Mouse (Mus musculus): Measurements from ENCODE around the gene Dennd1b. TPM values are rescaled to one million over a fixed set of nuclear protein-coding genes. Genes with fewer than 3 reads are reported as not detected.

The Dennd1b gene
- polyA plus RNA-seq, 1 experiment from 2014 or later: 9.2 TPM

- Histone ChIP-seq H3K36me3 (ENCODE audit: control insufficient read depth, insufficient read depth, low read length) (no peaks in the 10 kb centered on the region), H3K27me3 (ENCODE audit: control insufficient read depth, insufficient read depth, low read depth, low read length) (no peaks in the 10 kb centered on the region), H3K27ac (ENCODE audit: low read length) (no peak overlapping the region), H3K4me1 (ENCODE audit: control insufficient read depth, insufficient read depth, low read length) (no peaks in the 10 kb centered on the region; the same call in 1 of the 2 replicates), H3K4me3 (ENCODE audit: low read depth, low read length) (no peak overlapping the region), H3K9ac (ENCODE audit: low read depth, low read length) (no peak overlapping the region), H3K4me2 (ENCODE audit: low read length) (no peak overlapping the region), H3K9me3 (replicated peaks; ENCODE audit: control insufficient read depth, low read length, poor library complexity, severe bottlenecking) (no peaks in the 10 kb centered on the region)
- 74% methylated on average over 4 of the region's 4 CpGs for WGBS
- no peak for ATAC-seq
Observed at GRCm38 (mm10) chr1:139092722-139093121, 129.5 kb downstream of the Dennd1b start.

- Histone ChIP-seq H3K4me3 (ENCODE audit: low read depth, low read length) (no peak overlapping the region), H3K9me3 (replicated peaks; ENCODE audit: control insufficient read depth, low read length, poor library complexity, severe bottlenecking) (no peaks in the 10 kb centered on the region)
- 93% methylated on average over 6 of the region's 6 CpGs for WGBS
Observed at GRCm38 (mm10) chr1:139096369-139096768, 133.1 kb downstream of the Dennd1b start.

DNA sequence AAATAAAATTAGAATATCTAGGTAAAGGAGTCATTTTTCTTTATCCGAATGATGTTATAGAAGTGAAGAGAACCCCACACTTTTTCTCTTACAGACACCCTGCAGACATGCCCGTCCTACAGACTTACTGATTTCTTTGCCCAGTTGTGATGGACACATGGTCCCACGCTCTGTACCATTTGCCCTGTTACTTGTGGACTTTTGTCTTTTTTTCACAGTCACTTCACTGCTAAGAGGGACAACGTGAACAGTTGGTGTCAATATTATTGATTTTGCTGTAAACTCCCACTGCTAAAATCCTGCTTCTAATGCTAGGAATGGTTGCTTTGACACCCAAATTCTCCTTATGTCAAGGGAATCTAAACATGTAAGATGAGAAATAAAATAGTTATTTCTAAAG is 134.9 kb downstream of the Dennd1b start:
- WGBS: 84% methylated on average over 4 of the region's 4 CpGs

More at GRCm38 (mm10) chr1:139096369-139096768, 133.1 kb downstream of the Dennd1b start:
- Histone ChIP-seq H3K27ac (ENCODE audit: low read length) (no peak overlapping the region), H3K27me3 (ENCODE audit: control insufficient read depth, insufficient read depth, low read depth, low read length) (no peaks in the 10 kb centered on the region), H3K4me2 (ENCODE audit: low read length) (no peak overlapping the region), H3K9ac (ENCODE audit: low read depth, low read length) (no peak overlapping the region), H3K36me3 (ENCODE audit: control insufficient read depth, insufficient read depth, low read length) (no peaks in the 10 kb centered on the region), H3K4me1 (ENCODE audit: control insufficient read depth, insufficient read depth, low read length) (no peaks in the 10 kb centered on the region; the same call in 1 of the 2 replicates)
- no peak for ATAC-seq

GRCm38 (mm10) chr1:139101725-139102124 is 138.5 kb downstream of the Dennd1b start:
- Histone ChIP-seq H3K4me3 (ENCODE audit: low read depth, low read length) (no peak overlapping the region), H3K4me1 (ENCODE audit: control insufficient read depth, insufficient read depth, low read length) (no peaks in the 10 kb centered on the region; the same call in 1 of the 2 replicates), H3K9me3 (replicated peaks; ENCODE audit: control insufficient read depth, low read length, poor library complexity, severe bottlenecking) (no peaks in the 10 kb centered on the region), H3K27ac (ENCODE audit: low read length) (peak overlapping the region; percentile 47), H3K9ac (ENCODE audit: low read depth, low read length) (no peak overlapping the region), H3K4me2 (ENCODE audit: low read length) (no peak overlapping the region), H3K36me3 (ENCODE audit: control insufficient read depth, insufficient read depth, low read length) (peaks cover 8% of the 10 kb centered on the region), H3K27me3 (ENCODE audit: control insufficient read depth, insufficient read depth, low read depth, low read length) (no peaks in the 10 kb centered on the region)
- WGBS: 48% methylated on average over 9 of the region's 9 CpGs
- peak; percentile 58; the same call in 1 of the 2 replicates for ATAC-seq

More for the DNA sequence above, 134.9 kb downstream of the Dennd1b start:
- no peak for ATAC-seq
- H3K9me3 ChIP-seq (replicated peaks; ENCODE audit: control insufficient read depth, low read length, poor library complexity, severe bottlenecking): no peaks in the 10 kb centered on the region
- H3K4me1 ChIP-seq (ENCODE audit: control insufficient read depth, insufficient read depth, low read length): no peaks in the 10 kb centered on the region; the same call in 1 of the 2 replicates
- no peak overlapping the region for H3K27ac ChIP-seq (ENCODE audit: low read length)
- no peak overlapping the region for H3K4me3 ChIP-seq (ENCODE audit: low read depth, low read length)
- no peak overlapping the region for H3K9ac ChIP-seq (ENCODE audit: low read depth, low read length)
- H3K36me3 ChIP-seq (ENCODE audit: control insufficient read depth, insufficient read depth, low read length): no peaks in the 10 kb centered on the region
- H3K4me2 ChIP-seq (ENCODE audit: low read length): no peak overlapping the region
- no peaks in the 10 kb centered on the region for H3K27me3 ChIP-seq (ENCODE audit: control insufficient read depth, insufficient read depth, low read depth, low read length)

DNA sequence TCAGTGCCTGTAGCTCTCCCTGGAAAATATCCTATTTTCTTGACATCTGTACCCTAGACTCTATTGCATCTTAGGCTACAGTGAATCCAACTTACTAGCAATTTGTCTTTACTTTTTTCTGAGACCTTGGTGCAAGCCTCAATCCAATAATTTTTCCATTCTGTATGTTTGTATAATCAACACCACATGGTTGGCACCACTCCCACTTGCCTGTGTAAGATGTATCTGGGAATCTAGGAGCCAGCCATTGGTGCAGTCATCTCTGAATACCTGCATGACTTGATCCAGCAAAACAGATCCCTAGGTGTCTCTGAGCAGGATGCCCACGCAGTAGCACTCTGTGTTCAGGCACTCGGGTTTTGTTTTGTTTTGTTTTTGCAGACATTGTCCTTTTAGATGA is 145.0 kb downstream of the Dennd1b start:
- H3K4me2 ChIP-seq (ENCODE audit: low read length): no peak overlapping the region
- peaks cover 8% of the 10 kb centered on the region for H3K36me3 ChIP-seq (ENCODE audit: control insufficient read depth, insufficient read depth, low read length)
- no peaks in the 10 kb centered on the region for H3K9me3 ChIP-seq (replicated peaks; ENCODE audit: control insufficient read depth, low read length, poor library complexity, severe bottlenecking)
- H3K27me3 ChIP-seq (ENCODE audit: control insufficient read depth, insufficient read depth, low read depth, low read length): no peaks in the 10 kb centered on the region
- no peak overlapping the region for H3K4me3 ChIP-seq (ENCODE audit: low read depth, low read length)
- WGBS: 99% methylated on average over 2 of the region's 2 CpGs
- no peaks in the 10 kb centered on the region for H3K4me1 ChIP-seq (ENCODE audit: control insufficient read depth, insufficient read depth, low read length)
- no peak overlapping the region for H3K9ac ChIP-seq (ENCODE audit: low read depth, low read length)
- ATAC-seq: no peak
- H3K27ac ChIP-seq (ENCODE audit: low read length): no peak overlapping the region

GRCm38 (mm10) chr1:139122626-139123025 is 159.4 kb downstream of the Dennd1b start:
- no peaks in the 10 kb centered on the region for H3K9me3 ChIP-seq (replicated peaks; ENCODE audit: control insufficient read depth, low read length, poor library complexity, severe bottlenecking)
- H3K4me2 ChIP-seq (ENCODE audit: low read length): no peak overlapping the region

DNA sequence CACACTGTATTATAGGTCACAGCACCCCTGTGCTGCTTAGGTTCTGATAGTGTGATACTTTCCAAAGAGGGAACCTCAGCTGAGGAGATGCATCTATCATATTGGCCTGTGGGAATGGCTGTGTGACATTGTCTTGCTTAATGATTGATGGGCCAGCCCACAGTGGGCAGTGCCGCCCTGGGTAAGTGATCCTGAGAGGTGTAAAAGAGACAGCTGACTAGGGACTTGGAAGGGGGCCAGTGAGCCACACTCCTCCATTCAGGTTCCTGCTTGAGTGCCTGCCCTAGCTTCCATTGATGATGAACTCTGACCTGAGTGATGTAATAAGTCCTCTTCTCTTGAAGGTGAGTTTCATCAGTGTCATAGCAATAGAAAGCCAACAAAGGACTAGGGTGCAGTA is 176.4 kb downstream of the Dennd1b start:
- Histone ChIP-seq H3K9ac (ENCODE audit: low read depth, low read length) (no peak overlapping the region), H3K4me2 (ENCODE audit: low read length) (no peak overlapping the region), H3K4me1 (ENCODE audit: control insufficient read depth, insufficient read depth, low read length) (no peaks in the 10 kb centered on the region), H3K4me3 (ENCODE audit: low read depth, low read length) (no peak overlapping the region), H3K27me3 (ENCODE audit: control insufficient read depth, insufficient read depth, low read depth, low read length) (no peaks in the 10 kb centered on the region), H3K27ac (ENCODE audit: low read length) (no peak overlapping the region), H3K36me3 (ENCODE audit: control insufficient read depth, insufficient read depth, low read length) (peaks cover 8% of the 10 kb centered on the region; the same call in 1 of the 2 replicates), H3K9me3 (replicated peaks; ENCODE audit: control insufficient read depth, low read length, poor library complexity, severe bottlenecking) (no peaks in the 10 kb centered on the region)
- ATAC-seq: no peak
- WGBS: 65% methylated on average over 1 of the region's 1 CpGs

More at GRCm38 (mm10) chr1:139122626-139123025, 159.4 kb downstream of the Dennd1b start:
- H3K4me1 ChIP-seq (ENCODE audit: control insufficient read depth, insufficient read depth, low read length): no peaks in the 10 kb centered on the region
- H3K27ac ChIP-seq (ENCODE audit: low read length): no peak overlapping the region
- no peak overlapping the region for H3K9ac ChIP-seq (ENCODE audit: low read depth, low read length)
- H3K4me3 ChIP-seq (ENCODE audit: low read depth, low read length): no peak overlapping the region
- ATAC-seq: no peak
- H3K36me3 ChIP-seq (ENCODE audit: control insufficient read depth, insufficient read depth, low read length): no peaks in the 10 kb centered on the region
- 95% methylated on average over 8 of the region's 8 CpGs for WGBS
- no peaks in the 10 kb centered on the region for H3K27me3 ChIP-seq (ENCODE audit: control insufficient read depth, insufficient read depth, low read depth, low read length)

- 94% methylated on average over 1 of the region's 2 CpGs for WGBS
- no peak overlapping the region for H3K9ac ChIP-seq (ENCODE audit: low read depth, low read length)
- H3K4me1 ChIP-seq (ENCODE audit: control insufficient read depth, insufficient read depth, low read length): no peaks in the 10 kb centered on the region
- H3K4me3 ChIP-seq (ENCODE audit: low read depth, low read length): no peak overlapping the region
- H3K27me3 ChIP-seq (ENCODE audit: control insufficient read depth, insufficient read depth, low read depth, low read length): no peaks in the 10 kb centered on the region
- H3K9me3 ChIP-seq (replicated peaks; ENCODE audit: control insufficient read depth, low read length, poor library complexity, severe bottlenecking): no peaks in the 10 kb centered on the region
- no peak overlapping the region for H3K27ac ChIP-seq (ENCODE audit: low read length)
- H3K4me2 ChIP-seq (ENCODE audit: low read length): no peak overlapping the region
- no peak for ATAC-seq
- peaks cover 8% of the 10 kb centered on the region; the same call in 1 of the 2 replicates for H3K36me3 ChIP-seq (ENCODE audit: control insufficient read depth, insufficient read depth, low read length)
Observed at GRCm38 (mm10) chr1:139145516-139145915, 182.3 kb downstream of the Dennd1b start.

DNA sequence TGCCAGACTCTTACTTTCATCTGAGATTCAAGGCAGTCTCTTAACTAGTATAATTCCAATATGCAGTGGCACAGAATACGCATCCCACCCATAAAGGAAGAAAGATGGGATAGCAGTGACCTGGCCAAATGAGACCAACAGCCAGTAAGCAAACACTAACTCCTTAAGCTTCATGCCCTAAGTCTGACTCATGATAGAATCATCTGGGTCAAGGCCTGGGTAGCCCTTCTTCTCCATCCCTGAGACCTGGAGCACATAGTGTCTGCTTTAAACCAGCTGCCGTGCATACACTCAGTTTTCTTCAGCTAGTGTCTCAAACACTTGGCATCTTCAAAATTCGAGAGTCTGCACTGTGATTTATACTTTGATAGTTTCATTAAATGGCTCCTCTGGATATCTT is 183.1 kb downstream of the Dennd1b start:
- Histone ChIP-seq H3K36me3 (ENCODE audit: control insufficient read depth, insufficient read depth, low read length) (peaks cover 8% of the 10 kb centered on the region; the same call in 1 of the 2 replicates), H3K27me3 (ENCODE audit: control insufficient read depth, insufficient read depth, low read depth, low read length) (no peaks in the 10 kb centered on the region), H3K4me1 (ENCODE audit: control insufficient read depth, insufficient read depth, low read length) (no peaks in the 10 kb centered on the region), H3K9ac (ENCODE audit: low read depth, low read length) (no peak overlapping the region), H3K4me2 (ENCODE audit: low read length) (no peak overlapping the region), H3K27ac (ENCODE audit: low read length) (no peak overlapping the region), H3K4me3 (ENCODE audit: low read depth, low read length) (no peak overlapping the region), H3K9me3 (replicated peaks; ENCODE audit: control insufficient read depth, low read length, poor library complexity, severe bottlenecking) (no peaks in the 10 kb centered on the region)
- ATAC-seq: no peak
- WGBS: 89% methylated on average over 3 of the region's 3 CpGs
